Mouse (Mus musculus) erythroid progenitor cell, adult 5-6 weeks (primary cell): ENCODE data around the gene Atp8a2. TPM values are rescaled to one million over a fixed set of nuclear protein-coding genes. Genes with fewer than 3 reads are reported as not detected.

ENCODE experiments used
- ATAC-seq: replicated peaks from 2 replicates; pipeline ENCODE4 v1.8.0; 2016; ENCODE audit warnings: moderate number of reproducible peaks, mild to moderate bottlenecking, moderate TSS enrichment, inconsistent platforms; ENCODE audit not compliant: poor library complexity, low FRiP score, severe bottlenecking
- total RNA-seq, 2 experiments: library from RNA; stranded (forward) in 1 of 2; stranded (reverse) in 1 of 2; fragments of 150-400 nt in 1 of 2; fragments of 186-747, 209-891 nt in 1 of 2; gene quantifications; 2 replicates each; pipeline versions ENCODE4 v1.2.3 to v1.2.4; 2015 to 2017; ENCODE audit warnings: low replicate concordance in 2 of 2

The Atp8a2 gene
- total RNA-seq, 2 experiments from 2014 or later, result not detected

DNA sequence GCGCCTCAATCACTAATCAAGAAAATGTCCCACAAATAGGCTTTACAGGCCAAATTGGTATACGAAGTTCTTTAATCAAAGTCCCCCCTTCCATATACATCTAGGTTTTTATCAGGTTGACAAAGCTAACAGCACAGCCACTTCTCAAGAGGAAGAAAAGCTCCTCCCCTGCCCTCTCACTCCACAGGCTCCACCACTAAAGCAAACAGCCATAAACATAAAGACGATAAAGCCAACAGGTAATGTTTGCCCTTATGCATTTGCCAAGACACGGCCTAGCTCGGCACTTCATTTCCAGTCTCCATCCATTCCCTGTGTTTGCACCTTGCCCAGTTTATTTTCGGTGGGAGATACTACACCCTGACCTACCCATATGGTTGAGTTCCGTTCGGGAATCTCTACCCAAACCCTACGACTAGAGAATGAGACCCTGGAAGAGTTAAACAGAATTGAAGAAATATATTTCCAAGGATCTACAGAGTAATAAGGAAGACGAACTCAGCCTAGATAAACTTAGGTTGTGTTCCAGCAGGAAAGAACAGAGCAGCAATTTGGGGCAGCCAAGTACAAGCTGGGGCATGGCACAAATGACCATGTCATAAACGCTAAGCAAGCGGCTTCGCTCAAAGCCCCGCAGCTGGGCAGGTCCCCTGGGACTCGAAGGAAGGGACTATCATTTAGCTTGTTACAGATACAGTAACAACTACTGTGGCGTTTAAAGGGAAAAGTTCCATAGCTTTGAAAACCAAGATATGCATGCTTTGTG is 26.0 kb downstream of the Atp8a2 start:
- ATAC-seq, result no peak

DNA sequence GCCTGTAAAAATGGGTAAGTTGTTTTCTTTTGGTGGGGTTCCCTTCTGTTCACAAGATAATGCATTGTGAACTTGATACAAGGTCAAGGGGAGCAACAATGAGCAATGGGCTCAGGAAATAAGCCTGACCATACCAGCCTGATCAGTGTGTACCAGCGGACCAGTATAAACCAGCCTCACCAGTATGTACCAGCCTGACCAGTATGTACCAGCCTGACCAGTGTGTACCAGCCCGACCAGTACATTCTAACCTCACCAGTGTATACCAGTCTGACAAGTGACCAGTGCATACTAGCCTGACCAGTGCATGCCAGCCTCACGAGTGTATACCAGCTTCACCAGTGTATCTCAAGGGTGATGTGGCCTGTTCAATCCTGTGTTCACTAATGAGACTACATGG is 33.6 kb downstream of the Atp8a2 start:
- ATAC-seq, result no peak

DNA sequence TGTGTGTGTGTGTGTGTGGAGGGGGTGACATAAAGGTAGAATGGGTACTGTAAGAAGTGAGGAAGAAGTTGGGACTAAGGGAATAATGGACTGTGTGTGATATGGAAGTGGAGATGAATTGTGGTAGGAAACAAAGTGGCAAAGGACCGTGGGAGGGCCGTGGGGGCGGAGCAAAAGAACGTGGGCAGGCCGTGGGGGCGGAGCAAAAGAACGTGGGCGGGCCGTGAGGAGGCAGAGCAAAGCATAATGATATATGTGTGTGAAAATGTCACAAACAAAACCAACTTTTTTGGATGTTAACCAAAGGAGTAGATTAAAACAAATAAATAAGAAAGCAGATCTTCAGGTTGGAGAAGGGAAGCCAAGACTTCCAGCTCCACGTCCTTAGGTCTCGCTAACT is 44.6 kb downstream of the Atp8a2 start:
- no peak for ATAC-seq

DNA sequence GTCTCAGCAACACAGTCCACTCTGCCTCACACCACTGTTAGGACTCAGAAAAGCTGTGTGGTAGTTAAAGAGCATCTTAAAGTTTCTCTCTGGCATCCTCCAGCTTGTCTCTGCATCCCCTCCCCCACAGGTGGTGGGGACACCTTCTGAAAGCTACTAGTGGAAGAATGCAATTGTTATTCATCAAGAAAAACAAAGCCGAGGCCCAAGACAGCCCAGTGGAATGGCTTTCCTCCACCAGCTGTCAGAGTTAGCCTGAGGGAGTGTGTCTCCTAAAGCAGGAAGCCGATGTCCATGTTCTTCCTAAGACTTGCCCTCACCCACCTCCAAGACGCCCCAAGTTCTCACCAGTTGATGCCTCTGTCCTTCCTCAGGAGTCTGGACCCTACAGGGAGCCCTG is 48.1 kb downstream of the Atp8a2 start:
- ATAC-seq, result no peak

DNA sequence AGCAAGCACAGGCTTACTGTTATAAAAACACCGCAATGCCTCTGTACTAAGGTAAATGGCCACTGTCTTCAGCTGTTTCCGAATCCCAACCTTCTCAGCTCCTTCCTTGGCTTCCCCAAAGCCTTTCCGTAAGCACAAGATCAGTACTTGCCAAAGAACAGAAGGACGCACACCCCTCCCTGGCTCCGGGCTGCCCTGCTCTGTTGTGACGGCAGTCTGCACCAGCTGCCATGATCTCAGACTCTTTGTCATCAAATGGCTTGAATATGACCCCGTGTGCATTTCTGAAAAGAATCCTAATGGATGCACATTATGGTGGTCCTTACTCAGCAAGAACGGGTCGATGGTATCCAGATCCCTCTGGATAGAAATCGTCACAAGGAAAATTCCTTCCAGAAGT is 53.7 kb downstream of the Atp8a2 start:
- ATAC-seq, result no peak

GRCm38 (mm10) chr14:60138339-60138738 is 58.6 kb downstream of the Atp8a2 start:
- no peak for ATAC-seq

DNA sequence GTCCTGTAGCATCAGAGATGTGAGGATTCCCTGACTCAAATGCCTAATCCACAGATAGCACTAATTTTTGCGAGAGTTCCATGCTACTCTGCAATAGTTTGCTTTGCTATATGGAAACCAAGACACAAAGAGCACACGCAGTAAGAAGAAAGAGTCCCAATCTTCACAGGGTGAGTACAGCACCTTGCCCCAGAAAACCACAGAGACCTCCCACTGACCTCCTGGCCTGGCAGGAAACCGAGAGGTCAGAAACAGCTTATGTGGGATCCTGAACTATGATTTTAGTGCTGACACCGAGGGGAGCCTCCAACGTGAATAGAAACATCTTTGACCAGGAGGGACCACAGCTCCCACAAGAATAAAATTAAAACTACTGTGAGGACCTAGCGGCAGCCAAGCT is 59.2 kb downstream of the Atp8a2 start:
- ATAC-seq, result no peak

- ATAC-seq, result no peak
Observed at GRCm38 (mm10) chr14:60135801-60136200, 61.2 kb downstream of the Atp8a2 start.

DNA sequence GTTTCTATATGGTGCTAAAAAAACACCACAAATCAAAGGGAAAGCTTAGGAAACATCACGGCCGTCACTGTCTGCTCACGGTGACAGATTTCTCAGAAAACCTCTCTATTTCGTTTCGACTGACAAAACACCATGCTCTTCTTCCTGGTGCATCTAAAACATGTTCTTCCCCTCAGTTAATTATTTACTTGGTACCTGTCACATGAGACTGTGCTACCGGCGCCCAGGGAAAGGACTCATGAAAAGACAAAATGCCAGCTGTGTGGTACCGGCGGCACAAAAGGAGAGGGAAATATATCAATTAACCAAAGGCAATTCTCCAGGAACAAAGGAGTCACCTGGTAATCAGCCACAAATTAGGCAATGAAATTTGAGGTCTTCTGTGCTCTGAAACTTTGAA is 62.3 kb downstream of the Atp8a2 start:
- no peak for ATAC-seq

DNA sequence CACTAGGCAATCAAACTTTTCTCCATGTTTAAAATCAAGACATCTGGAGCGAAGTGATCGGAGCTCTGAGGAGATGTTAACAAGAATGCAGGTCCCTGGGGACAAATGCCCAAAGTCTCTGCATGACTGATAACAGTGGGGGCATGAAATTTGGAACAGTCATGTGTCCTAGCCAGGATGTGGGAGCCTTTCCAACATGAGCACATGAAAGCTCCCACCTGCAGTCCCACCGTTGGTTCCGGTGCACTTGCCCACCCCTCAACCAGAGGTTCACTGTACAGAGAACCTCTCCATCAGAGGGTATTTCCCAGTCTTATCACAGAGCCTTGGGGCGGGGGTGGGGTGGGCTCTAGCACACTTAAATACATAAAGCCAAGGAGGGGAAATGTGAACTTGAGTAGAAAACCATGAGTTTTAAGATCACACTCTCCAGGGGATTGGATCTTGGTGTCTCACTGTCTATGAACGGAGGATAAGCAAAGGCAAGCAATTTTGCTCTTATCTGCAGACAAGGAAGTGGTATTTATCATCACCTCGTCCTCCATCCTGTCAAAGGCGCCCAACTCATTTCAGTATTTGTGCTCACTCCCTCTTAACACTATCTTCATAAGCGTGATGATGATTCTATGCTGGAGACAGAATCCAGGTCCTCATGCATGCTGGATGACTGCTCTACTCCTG is 65.6 kb downstream of the Atp8a2 start:
- ATAC-seq, result no peak

DNA sequence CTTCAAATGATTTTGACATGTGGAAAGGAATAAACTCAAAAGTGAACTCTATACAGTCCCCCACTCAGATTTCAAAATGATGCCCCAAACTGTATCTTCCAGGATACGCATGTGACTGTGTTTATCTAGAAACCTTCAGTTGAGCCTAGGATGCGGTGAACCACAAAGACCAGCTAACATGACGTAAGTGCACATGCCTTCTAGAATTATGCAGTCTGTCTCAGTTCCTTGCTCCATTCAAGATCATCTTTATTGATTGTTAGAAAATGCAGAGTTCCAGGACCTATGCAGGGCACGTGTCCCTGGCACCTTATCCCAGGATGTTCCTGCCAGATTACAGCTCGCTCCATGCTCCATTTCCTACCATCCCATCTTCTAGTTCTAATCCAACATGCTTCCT is 67.4 kb downstream of the Atp8a2 start:
- no peak for ATAC-seq

DNA sequence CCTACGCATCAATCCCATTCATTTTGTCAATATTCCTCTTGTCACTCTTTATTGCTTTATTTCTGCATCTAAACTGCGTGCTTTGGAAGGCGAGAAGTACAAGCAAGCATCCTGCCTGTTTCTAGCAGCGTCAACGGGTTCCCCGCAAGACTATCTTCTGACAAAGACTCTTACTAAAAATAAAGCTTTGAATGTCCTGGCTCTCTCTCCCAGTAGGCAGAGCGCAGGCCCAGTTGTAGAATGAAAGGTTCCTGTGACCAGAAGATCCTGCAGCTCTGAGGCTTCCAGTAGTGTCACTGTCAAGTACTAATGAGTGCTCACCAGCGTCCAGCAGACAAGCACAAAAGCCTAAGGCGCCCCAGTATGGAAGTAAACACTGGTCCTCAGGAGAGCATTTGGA is 71.8 kb downstream of the Atp8a2 start:
- ATAC-seq, result no peak

DNA sequence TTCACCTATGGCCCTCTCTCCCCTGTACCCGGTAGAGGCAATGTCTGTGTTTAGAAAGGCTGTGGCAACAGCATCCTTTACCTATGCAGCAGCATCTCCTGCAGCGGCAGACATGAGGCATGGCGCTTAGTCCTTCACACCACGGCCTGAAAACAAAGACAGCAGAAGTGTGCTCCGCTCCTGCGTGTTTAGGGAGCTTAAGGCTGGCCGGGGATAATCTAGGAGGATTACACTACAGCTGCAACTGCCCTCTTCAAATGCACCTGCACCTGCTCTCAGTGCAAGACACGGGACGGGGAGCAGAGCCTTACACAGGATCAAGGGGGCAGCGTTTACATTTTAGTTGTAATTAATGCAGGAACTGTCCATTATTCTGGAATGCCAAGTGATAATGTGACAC is 75.4 kb downstream of the Atp8a2 start:
- no peak for ATAC-seq

GRCm38 (mm10) chr14:60117792-60118585 is 79.0 kb downstream of the Atp8a2 start:
- no peak for ATAC-seq

DNA sequence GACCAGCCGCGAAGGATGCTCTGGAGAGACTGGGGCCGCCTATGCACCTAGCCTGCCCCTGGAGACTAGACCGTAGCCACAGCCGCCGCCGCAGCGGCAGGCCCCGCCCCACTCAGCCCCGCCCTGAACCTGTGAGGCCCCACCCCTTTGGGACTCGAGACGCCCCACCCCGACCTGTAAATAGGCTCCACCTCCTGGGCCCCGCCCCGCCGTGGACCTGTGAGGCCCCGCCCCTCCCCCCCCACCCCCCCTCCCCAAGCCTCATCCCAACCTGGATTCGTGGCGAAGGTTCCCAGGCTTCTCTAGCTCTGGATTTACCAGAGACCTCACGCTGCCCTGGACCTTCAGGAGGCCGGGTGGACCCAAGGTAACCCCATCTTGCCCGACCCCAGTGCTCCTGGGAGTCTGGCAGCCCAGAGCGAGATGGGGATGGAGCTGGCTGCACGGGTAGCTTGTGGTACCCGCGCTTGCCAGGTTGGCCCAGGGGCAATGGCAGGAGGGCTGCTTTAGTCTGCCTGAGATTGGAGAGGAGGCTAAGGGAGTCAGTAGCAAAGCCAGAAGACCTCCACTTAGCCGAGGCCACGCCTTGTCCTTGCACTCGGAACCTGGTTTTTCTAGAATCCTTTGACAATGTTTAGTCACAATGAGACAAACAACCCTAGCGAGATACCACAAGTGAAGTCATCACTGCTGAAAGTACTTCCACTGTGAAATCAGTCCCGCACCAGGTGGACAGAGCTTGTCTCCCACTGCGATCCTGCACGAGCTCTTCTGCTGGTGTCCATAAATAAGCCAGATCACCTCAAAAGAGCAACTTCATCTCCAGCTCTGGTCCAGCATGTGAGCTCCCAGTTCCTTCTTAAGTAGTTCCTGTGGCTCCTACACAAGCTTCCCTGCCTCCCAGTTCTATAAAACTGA is 109.9 kb downstream of the Atp8a2 start:
- no peak for ATAC-seq

DNA sequence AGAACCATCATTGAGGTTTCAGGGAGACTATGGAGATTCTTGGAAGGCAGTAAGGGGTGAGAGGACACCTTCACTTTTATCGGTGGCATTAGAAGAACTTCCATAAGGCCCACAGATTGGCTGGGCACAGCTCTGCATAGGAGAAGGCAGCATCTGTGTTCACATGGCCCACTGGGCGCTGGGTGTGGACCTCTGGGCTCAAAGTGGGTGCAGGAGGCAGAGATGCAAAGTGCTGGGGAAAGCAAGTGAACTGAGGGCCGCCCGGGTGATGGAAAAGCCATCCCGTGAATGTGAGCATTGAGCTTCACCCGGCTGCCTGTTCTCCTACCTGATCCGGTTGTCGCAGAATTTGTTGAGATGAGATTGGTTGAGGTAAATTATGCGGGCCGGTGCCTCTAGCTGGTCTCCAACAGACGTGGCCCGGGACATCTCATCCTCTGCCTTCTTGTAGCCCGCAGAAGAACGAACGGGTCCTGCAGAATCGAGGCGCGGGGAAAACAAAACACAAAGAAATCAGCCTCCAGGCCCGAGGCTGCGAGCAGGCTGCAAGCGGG is 110.6 kb downstream of the Atp8a2 start:
- no peak for ATAC-seq

DNA sequence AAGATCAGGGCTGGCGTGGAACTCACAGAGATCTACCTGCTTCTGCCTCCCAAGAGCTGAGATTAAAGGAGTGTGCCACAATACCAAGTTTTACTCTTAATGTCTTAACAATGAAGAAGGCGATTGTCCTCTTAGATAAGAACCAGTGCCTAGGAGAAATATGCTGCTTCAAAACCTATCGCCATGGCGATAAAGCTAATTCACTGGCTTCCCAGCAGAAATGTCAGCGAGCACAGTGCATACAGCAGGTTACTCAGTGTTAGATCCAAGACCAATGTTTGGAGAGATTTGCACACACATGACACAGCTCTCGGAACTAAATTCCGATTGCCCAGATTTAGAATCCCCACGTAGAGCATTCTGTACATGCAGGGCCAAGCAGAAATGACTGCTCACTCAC is 114.2 kb downstream of the Atp8a2 start:
- no peak for ATAC-seq

DNA sequence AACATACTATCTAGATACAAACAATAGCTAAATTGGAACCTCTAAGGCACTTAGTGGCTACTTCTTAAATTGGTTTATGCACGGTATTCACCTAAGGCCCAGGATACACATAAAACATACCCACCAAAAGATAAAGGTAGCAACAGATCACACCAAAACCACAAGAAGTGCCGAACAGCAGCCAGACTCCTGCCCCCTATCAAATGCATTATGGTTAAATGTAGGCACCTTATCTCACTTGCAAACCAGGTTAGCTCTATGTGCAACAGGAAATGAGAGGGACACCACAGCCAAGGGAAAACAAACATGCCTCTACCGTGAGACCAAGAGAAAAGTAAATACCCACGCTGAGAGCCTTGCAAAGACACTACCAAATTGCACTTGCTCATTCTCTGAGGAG is 124.5 kb downstream of the Atp8a2 start:
- ATAC-seq, result no peak

DNA sequence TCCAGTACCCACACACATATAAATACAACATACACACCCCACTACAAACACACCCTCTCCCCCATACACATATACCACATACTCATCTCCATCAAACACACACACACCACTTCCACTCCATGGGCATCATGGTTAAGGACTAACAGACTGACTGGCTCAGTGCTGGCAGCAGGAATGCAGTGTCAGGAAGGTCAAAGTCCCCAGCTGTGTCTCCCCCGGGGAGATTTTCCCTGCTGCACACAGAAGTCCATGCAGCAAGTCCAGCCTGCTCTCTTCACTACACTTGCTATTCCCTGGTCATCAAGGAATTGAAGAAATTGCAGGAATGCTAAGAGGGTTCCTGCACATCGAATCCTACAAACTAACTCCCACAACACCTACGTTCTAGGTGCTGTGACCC is 131.8 kb downstream of the Atp8a2 start:
- ATAC-seq, result no peak

DNA sequence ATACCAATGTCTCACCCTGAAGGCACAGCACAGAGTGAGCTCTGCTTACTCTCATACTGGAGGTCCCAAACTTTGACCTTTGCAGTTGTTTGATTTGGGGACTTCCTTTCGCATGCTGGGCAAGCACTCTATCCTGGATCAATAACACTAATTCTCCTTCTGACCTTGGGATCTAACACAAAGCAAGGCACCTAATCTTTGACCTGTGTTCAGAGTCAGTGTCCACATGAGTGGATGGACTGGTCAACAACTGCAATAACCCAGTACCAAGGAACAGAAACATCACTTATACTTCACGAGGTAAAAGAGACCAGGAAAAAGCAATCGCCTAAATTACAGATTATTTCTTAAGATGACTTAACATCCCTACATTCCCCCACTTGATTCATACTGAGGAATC is 136.0 kb downstream of the Atp8a2 start:
- ATAC-seq, result no peak
